Mouse (Mus musculus): Measurements from ENCODE around the gene Zfp575.

DNA sequence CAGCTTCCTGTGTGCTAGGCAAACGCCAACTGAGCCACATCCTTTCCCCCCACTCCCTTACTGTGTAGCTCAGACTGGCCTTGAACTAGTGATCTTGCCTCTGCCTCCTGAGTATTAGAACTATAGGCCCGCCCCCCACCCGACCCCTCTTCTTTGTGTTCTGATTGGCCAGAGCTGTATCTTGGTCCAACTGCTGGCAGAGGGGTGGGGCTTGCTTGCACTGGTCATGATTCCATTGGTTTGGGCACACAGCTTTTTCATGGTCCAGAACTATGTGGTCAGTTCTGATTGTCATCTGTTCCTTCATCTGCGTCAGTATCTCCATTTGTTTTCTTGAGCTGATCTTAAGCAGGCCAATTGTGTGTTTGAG is 23.6 kb downstream of the Zfp575 start:
- TF ChIP-seq POLR2A (IDR thresholded peaks at IDR 0.05; ENCODE audit: borderline replicate concordance, insufficient read depth, low read length) (no peak), CTCF (IDR thresholded peaks at IDR 0.05; ENCODE audit: borderline replicate concordance, insufficient read depth, low read depth, low read length) (no peak)

Measured in cerebellum, adult 2 months (tissue).